Mouse (Mus musculus) small intestine, adult 2 months (tissue): ENCODE results near the gene Alkbh3. TPM values are rescaled to one million over a fixed set of nuclear protein-coding genes. Genes with fewer than 3 reads are reported as not detected.

Experiments
- H3K27ac ChIP-seq: fragments of 200-500 bp; 2 replicates; pipeline ENCODE4 v1.5.1; 2012; ENCODE audit warnings: low read depth, low read length, control low read depth, inconsistent platforms; ENCODE audit not compliant: insufficient read depth
- H3K27me3 ChIP-seq: fragments of 200-500 bp; 2 replicates; pipeline ENCODE4 v1.6.1; 2012; ENCODE audit warnings: mild to moderate bottlenecking, moderate library complexity, low read length, inconsistent platforms; ENCODE audit not compliant: control insufficient read depth, insufficient read depth
- H3K36me3 ChIP-seq: fragments of 200-500 bp; 2 replicates; pipeline ENCODE4 v1.6.1; 2012; ENCODE audit warnings: mild to moderate bottlenecking, low read length, control low read depth, inconsistent platforms; ENCODE audit not compliant: control insufficient read depth, insufficient read depth
- H3K4me1 ChIP-seq: fragments of 200-500 bp; 2 replicates; pipeline ENCODE4 v1.6.1; 2012; ENCODE audit warnings: low read length, inconsistent platforms, mixed read lengths; ENCODE audit not compliant: control insufficient read depth, insufficient read depth, insufficient read length
- H3K4me3 ChIP-seq: fragments of 200-500 bp; 2 replicates; pipeline ENCODE4 v1.5.1; 2012; ENCODE audit warnings: low read depth, mild to moderate bottlenecking, control low read depth, inconsistent platforms, low read length, moderate library complexity
- CTCF ChIP-seq: fragments of 200-500 bp; IDR thresholded peaks from 2 replicates; pipeline ENCODE4 v1.5.1; 2012; ENCODE audit warnings: low read depth, mild to moderate bottlenecking, control low read depth, inconsistent platforms, low read length, moderate library complexity, mixed read lengths; ENCODE audit not compliant: insufficient replicate concordance, insufficient read length; ENCODE audit errors: extremely low read depth
- POLR2A ChIP-seq: fragments of 200-500 bp; IDR thresholded peaks from 2 replicates; pipeline ENCODE4 v1.6.1; 2012; ENCODE audit warnings: low read depth, mild to moderate bottlenecking, control low read depth, inconsistent platforms, low read length, moderate library complexity
- WGBS: fragments of 180-500 bp; shearing (Covaris S2); methylation state at CpG from one replicate; pipeline ENCODE4 v1.1.7; 2018; 5-methylcytosine and 5-hydroxymethylcytosine counted together
- polyA plus RNA-seq: library from polyadenylated mRNA; depleted of rRNA; stranded (reverse); fragments of >200 nt; gene quantifications from 2 replicates; pipeline ENCODE4 v1.2.3, GENCODE M21; 2012

The Alkbh3 gene
- polyA plus RNA-seq, 1 experiment = 28.2 TPM

DNA sequence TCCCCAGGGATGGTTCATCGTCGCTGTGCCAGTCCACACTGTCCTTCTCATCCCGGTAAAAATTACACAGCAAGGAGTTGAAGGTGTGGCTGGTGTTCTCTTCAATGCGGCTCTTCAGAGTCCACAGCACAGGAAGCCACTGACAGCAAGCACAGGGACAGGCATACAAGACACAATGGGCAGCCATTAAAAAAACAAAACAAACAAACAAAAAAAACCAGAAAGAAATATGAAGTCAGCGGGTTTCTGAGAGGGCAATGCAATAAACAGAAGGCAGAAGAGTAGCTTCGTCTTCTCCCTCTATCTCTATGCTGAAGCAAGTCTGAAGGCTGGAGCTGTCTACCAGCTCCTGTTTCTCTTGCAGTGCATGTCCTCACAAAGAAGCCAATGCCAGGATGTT is 14.4 kb downstream of the Alkbh3 start, which contains the start of gene Gm27027:
Gm27027 (minus strand) TSS at position 101 of the 400 bp plus-strand sequence.
- H3K27me3 ChIP-seq = no peaks in the 10 kb centered on the region
- TF ChIP-seq CTCF (no peak), POLR2A (no peak)

DNA sequence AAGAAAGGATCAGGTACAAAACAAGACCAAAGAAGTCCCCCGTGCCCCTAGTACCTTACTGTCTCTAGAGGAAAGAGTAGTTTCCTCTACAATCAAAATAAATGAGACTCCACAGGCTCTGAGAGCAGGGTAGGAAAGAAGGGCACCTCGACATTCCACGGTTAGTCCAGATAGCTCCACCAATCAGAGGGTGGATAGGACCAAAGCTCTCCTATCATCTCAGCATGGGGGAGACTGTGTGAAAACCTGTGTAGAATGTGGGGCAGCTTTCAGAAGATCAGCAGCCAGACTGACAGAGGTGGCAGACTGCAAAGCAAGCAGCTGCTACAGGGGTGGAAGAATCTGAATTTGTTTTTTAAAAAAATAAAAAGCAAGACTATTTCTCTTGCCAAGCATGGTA is 17.8 kb downstream of the Alkbh3 start:
- Histone ChIP-seq H3K27me3 (no peaks in the 10 kb centered on the region), H3K4me1 (no peaks in the 10 kb centered on the region), H3K27ac (no peak overlapping the region), H3K4me3 (no peak overlapping the region), H3K36me3 (peaks cover 60% of the 10 kb centered on the region)
- WGBS = 84% methylated on average over 3 of the region's 3 CpGs
- TF ChIP-seq POLR2A (no peak), CTCF (no peak)

More for the DNA sequence above, 14.4 kb downstream of the Alkbh3 start, which contains the start of gene Gm27027:
- H3K4me3 ChIP-seq = no peak within 1 kb of the TSS
- H3K27ac ChIP-seq = no peak within 1 kb of the TSS
- 93% methylated on average over 6 of the region's 6 CpGs for WGBS
- H3K36me3 ChIP-seq = peaks cover 56% of the 10 kb centered on the region
- no peaks in the 10 kb centered on the region for H3K4me1 ChIP-seq

DNA sequence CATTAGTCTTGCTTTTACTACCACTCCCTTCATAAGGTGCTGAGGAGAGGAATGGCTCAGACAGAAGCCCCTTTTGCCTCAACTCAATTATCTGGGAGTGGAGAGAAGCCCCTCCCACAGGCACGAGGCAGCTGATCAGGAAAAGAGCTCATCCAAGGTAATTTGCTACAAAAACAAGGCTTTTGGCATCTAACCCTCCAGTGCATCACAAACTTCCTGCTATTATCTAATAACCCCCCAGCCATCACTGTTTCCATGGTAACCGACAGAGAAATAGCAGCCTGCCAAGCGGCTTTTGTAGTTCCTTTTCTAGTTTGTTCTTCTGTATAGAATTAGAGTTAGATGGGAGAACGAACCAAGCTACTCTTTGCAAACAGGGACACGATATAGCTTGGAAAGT is 18.3 kb downstream of the Alkbh3 start:
- H3K36me3 ChIP-seq = peaks cover 55% of the 10 kb centered on the region

DNA sequence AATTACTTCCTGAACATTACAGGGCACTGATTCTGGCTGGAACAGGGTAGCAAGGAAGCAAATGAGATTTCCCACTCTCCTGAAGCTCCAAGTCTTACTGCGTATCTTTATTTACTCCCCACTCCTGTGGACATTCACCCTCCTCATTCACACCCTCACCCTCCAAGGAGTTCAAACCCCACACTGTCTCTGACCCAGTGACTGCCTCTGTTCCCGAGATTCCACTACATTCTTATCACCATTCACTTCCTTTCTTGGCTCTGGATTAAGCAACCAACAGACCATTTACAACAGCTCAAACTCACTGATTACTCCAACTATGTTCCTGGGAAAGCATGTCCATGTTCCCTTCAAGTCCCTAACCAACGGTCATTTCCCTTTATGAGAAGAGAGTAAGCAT is 19.3 kb downstream of the Alkbh3 start:
- Histone ChIP-seq H3K27me3 (no peaks in the 10 kb centered on the region), H3K4me1 (no peaks in the 10 kb centered on the region), H3K4me3 (no peak overlapping the region), H3K27ac (no peak overlapping the region), H3K36me3 (peaks cover 56% of the 10 kb centered on the region)
- WGBS = 50% methylated on average over 3 of the region's 3 CpGs
- no peak for TF ChIP-seq CTCF
- TF ChIP-seq POLR2A = no peak

More for the DNA sequence above, 18.3 kb downstream of the Alkbh3 start:
- no peaks in the 10 kb centered on the region for H3K27me3 ChIP-seq
- no peaks in the 10 kb centered on the region for H3K4me1 ChIP-seq
- WGBS = 71% methylated on average over 5 of the region's 5 CpGs
- H3K27ac ChIP-seq = no peak overlapping the region
- TF ChIP-seq POLR2A = no peak
- TF ChIP-seq CTCF = no peak
- H3K4me3 ChIP-seq = no peak overlapping the region

DNA sequence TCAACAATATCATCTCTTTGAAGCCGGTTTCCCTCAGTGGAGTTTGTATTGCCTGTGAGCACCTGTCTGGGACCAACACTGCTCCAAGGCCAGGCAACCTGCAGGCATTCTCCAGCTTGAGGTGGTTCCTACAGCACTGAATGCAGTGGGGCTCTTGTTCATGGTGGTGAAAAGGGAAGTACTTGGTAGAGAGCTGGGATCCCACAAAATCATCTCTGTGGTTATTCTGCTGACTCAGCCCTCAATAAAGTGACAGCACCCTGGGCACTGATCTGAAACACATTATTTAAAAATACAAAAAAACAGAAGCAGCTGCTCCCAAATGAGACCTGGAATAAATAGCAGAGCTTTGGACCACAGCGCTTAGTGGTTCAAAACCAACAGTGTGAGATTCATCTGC is 22.2 kb downstream of the Alkbh3 start:
- H3K36me3 ChIP-seq = peaks cover 44% of the 10 kb centered on the region
- no peaks in the 10 kb centered on the region for H3K27me3 ChIP-seq
- H3K4me3 ChIP-seq = no peak overlapping the region
- H3K4me1 ChIP-seq = no peaks in the 10 kb centered on the region
- no peak for TF ChIP-seq CTCF
- TF ChIP-seq POLR2A = no peak
- WGBS = 86% methylated on average over 2 of the region's 2 CpGs
- no peak overlapping the region for H3K27ac ChIP-seq

DNA sequence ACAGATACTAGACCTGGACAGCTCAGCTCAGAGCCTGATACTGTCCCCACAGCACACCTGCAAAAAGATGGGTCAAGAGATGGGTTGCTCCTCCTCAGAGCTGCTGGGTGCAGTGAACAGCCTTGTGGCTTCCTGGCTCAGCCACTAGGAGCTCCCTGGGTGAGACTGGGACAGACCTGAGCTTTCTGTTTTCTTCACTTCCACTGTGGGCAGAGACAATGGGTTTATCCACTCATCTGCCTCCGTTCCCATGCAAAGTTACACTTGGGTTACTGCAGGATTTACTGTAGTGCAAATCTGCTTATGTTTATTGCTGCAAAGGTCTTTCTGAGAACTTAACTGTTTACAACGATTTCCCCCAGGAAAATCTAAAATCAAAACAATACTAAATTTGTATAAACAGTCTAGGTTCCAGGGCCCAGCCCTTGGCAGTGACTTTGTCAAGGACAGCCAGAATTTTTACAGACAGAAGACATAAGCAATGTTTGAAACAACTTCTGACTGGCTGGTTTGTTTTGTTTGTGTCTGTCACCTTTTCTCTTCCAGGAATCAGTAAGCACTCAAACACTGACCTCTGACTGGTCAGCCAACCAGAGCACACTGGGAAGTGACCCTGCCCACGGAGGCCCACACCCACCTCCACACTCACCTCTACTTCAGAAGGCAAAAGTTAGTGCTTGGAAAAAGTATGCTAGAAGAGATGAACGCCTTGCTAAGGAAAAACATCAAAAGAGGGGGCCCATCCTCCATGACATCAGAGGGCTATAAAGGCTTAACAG is 28.0 kb downstream of the Alkbh3 start:
- Histone ChIP-seq H3K36me3 (peaks cover 40% of the 10 kb centered on the region), H3K4me1 (no peaks in the 10 kb centered on the region; the same call in 1 of the 2 replicates), H3K27ac (peak overlapping the region; percentile 61), H3K4me3 (no peak overlapping the region), H3K27me3 (no peaks in the 10 kb centered on the region)
- TF ChIP-seq CTCF = no peak
- TF ChIP-seq POLR2A = no peak
- WGBS = 66% methylated on average over 4 of the region's 4 CpGs

DNA sequence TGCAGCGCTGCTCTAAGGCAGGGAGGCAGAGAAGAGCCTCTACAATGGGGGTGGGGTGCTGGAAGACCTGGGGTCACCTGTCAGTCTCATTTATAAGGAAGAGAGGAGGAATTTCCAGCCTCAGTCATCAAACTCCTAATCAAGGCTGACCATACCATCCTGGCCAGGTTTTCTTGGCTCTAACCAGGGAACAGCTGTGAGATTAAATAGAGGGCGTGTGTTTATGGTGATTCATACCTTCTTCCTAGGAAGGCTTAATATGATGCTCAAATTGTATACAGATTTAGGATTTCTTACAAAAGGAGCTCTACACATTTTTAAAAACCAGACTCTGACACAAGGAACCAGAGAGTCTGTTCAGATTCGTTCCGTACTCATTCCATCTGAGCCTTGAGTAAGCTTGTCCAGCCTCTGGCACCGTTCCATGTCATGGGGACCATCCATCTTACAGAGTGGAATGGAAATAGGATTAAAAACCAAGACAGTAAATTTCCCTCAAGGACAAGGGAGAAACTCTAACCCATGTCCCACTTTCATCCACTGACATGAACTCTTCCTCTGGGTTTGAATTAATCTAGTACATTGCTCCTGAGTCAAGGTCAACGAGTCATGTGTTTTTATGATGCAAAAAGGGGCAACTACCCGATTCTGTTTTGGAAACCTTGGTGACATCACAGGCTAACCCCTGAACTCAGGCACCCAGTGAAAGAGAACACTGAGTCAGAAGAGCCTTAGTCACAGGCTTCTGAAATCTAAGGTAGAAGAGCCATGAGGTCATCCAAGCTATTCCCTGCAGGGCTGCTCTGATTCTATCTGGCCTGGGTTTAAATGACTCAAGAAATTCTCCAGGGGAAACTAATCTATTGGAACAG is 31.1 kb downstream of the Alkbh3 start:
- H3K4me1 ChIP-seq = peaks cover 8% of the 10 kb centered on the region
- peaks cover 28% of the 10 kb centered on the region for H3K36me3 ChIP-seq
- WGBS = 69% methylated on average over 7 of the region's 7 CpGs
- no peaks in the 10 kb centered on the region for H3K27me3 ChIP-seq
- no peak overlapping the region for H3K4me3 ChIP-seq
- H3K27ac ChIP-seq = peak overlapping the region; percentile 12; the same call in 1 of the 2 replicates
- TF ChIP-seq POLR2A (no peak), CTCF (no peak)
